Mouse (Mus musculus) spleen, postnatal 14 days (tissue): ENCODE measurements around the gene Naa38.

Source experiments
- DNase-seq, 2 experiments: peaks; one replicate each; pipeline ENCODE4 v3.0.0; 2021 to 2022; ENCODE audit warnings: low spot score in 2 of 2

Gene Naa38

DNA sequence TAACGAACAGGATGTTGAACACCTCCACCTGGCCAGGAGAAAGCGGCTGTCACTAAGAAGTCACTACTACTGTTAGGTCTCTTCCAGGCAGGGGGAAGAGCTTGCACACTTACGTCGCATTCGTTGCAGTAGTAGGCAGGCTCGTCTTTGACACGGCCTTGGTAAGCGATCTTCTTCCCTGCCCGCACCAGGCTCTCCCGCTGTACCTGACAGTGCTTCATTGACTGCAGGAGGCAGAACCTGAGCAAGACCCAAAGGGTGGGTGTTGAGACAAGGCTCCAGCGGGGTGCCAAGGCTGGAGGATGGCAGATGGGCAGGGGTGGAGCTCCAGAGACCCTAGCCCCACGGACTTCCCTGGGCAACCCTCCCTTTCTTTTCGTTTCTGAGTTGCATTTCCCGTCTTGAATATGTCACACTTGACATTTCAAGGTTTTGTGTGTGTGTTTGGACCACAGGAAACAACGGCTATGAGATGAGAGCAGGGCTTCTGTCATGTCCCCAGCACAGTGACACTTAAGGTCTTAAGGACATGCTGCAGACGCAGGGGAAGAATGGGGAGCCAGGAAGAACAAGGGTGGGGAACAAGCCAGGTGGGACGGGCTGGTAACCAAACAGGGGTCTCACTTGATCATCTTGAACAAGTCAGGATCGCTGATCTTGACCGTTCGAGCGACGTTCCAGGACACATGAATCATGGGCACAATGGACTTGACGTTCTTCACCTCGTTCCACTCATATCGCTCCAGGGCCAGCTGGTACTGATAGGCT is 5.0 kb downstream of the Naa38 start:
- DNase-seq, result no peak

- peak; percentile 66 to 76 for DNase-seq
These were observed 5.9 kb downstream of the Naa38 start for GRCm38 (mm10) chr11:69401210-69401637.

DNA sequence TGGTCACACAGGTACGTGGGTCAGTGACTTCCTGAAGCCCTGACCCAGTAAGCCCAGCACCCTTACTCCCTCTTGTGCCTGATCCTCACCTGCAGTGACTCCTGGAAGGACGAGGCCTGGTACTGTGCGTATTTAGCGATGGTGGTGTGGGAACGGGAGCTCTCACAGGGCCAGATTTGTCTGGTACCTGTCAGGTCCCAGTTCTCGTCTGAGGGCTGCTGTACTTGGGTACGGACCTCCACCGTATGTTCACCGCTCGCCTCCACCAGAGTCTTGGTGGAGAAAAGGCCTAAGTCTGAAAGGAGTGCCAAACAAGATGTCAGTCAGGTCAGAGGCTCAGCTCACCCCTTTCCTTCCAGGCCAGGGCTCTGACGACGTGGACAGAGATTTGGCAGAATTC is 6.7 kb downstream of the Naa38 start:
- DNase-seq, result no peak

DNA sequence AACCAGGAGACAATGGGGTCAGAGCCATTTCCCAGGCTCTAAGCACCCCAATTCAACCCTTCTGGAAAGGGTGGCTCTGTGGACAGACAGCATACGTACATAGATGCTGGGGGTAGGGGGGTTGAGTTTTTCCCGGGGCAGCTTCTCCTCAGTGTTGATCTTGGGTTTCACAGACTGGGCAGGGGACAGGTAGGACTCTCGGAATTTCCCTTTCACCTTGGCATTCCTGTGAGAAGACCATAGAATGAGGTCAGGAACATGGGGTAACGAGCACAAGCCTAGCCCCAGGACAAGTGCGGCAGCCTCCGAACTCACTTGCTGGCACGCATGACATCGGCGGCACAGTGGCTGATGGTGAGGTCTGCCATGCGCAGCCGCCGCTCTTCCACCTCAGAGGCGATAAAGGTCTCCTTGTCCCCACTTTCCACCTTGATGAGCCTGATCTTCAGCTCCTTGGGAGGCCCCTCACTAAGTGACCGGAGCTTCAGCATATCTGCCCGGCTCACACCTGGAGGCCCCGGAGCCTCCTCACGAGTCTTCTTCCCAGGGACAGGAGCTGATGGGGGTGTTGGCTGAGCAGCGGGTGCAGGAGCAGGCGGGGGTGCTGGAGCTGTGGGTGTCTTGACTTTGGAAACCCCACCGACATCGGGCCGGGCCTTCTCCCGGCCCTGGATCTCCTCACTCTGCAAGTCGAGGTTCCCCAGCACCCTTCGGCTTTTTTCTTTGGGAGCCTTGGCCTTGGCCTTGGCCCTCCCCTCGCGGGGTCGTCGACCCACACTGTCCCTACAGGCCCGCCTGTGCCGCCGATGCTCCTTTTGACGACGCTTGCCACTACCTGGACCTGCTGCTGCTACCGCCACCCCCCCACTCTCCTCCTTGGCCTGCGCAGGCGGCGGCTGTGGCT is 8.7 kb downstream of the Naa38 start:
- DNase-seq, result no peak

- DNase-seq, result no peak
These were observed 9.5 kb downstream of the Naa38 start for GRCm38 (mm10) chr11:69404595-69405396.

- no peak for DNase-seq
These were observed 10.3 kb downstream of the Naa38 start for GRCm38 (mm10) chr11:69405397-69406200.

DNA sequence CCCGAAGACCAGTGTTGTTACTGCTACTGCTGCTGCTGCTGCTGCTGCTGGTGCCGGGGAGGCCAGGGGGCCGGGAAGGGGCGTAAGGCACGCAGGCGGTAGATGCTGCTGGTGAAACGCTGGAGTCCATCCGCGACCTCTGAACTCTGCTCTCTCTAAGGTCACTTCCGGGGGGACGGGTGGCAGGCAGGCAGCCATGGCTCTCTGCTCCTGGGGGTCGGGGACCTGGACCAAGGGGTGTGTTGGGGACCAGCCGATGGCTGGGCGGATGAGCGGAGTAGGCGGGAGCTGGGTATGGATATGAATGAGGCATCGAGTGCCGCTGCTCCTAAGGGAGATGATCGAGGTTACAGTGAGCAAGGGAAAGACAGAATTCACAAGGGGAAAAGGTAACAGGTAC is 11.0 kb downstream of the Naa38 start:
- no peak for DNase-seq

GRCm38 (mm10) chr11:69406867-69407723 is 11.8 kb downstream of the Naa38 start:
- no peak for DNase-seq

DNA sequence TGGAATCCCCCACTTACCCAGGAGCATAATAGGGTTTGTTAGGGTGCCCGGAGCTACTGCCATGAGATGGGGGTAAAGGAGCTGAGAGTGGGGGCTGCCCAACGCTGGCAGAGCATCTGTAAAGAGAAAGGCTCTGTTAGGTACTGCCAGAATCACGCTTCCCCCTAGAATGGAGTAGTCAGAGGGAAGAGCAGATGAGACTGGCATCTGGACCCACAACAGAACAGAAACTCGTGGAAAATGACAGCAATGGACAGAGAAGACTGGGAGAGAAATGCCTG is 12.4 kb downstream of the Naa38 start:
- DNase-seq, result no peak

DNA sequence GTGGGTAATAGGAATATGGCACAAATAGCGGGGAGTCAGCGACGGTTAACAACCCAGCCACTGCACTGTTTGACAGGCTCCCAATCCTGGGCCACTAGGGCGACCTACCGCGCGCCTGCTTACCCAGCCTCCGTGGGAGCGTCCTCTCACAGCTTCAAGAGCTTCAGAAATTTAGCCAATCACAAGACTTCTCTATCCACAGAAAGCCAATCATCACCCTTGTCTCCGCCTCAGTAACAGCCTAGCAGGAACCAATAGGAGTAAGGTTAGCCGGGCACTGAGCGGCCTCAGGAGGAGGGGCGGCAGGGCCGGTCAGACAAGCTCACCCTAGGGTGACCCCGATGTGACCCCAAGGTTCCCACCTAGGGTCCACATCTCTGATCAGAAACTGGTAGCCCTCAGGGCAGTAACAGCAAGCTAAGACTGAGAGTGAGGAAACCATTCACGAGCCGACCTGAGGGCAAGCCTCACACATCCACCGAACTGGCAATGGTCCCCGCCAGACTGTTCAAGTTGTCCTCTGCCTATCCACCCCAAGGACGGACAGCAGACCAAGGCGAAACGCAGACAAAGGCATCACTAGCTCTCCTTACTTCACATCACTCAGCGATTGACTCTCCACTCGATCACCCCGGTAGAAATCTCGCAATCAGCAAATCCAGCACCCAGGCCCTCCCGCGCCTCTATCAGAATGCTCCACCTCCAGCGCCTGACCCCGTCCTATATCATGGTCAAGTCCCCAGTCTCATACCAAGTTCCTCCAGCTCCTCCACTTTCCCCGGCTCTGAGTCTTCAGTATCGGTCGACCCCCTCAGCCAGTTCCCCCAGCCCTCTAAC is 13.5 kb downstream of the Naa38 start:
- peak; percentile 51 to 61 for DNase-seq

GRCm38 (mm10) chr11:69409378-69410044 is 14.2 kb downstream of the Naa38 start:
- peak; percentile 69 to 74 for DNase-seq

DNA sequence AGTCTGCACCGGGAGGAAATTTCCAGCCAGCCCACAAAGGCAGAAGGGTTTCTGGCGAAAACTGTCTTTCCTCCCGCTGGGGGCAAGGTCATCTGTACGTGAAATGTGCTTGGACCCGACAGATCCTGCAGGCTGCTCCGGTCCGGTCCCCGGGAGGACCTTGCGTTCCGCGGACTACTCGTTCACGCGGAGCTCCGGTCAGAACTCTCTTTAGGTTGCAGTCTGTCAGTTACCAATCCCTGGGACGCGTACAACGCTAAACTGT is 14.7 kb downstream of the Naa38 start:
- no peak for DNase-seq

DNA sequence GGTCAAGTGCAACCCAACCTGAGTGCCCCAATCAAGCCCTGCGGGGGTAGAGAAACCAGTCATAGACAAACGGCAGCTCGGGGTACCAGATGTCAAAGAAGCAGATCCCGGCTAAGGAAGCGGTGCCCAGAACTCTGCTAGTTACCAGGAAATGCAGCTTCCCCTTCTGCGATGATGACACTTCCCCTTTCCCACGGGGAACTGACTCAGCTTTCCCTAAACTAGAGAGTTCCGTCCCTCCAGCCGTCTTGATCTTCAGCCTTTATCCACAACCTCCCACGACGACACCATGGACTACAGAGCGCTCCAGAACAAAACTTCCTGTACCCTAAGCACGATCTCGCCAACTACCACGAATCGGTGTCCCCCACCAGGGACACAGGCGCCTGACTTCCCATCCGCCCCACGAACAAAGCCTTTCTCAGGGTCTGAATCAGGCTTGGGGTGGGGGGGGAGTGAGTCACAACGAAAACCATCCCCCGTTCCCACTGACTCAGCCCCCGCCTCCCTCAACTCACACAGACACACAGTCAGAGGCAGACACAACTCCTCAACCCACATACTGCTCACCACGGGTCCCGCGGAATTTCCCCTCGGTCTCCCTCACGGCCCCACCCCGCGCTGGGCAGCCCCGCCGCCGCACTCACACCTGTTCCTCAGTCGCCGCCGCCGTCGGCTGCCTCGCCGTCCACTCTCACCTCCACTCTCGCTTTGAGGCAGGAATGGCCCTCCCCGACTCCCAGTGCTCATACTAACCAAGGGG is 15.2 kb downstream of the Naa38 start:
- peak in 1 of 2 experiments; percentile 57 for DNase-seq

- peak; percentile 74 to 84 for DNase-seq
These were observed 15.8 kb downstream of the Naa38 start for GRCm38 (mm10) chr11:69411073-69411535.

DNA sequence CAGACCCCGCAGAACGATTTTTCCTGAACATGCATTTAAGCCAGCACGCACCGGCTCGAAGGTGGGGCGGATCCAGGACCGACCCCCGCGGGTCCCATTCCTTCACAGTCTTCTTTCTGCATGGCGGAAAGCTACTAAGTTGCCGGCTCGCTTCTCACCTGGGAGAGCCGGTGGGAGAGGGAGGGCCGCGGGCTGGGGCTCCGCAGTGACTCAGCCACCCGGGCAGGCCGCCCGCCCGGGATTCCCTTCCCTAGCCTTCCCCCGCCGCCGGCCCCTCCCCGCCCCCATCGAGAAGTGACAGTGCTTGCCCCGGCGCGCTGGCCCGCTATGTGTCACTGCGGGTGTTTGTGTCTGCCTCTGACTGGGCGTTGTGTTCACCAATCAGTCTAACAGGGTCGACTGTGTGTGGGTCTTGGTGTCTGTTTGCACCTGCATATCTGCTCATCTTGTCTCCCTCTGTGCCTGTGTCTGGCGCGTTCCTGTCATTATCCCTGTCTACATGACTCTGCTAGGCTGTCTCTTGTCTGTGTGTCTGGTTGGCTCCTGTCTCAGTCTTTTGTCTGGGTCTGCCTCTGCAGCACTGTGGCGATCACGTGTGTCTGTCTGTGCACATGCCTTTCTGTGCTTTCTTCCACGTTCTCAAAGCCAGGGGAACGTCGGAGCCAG is 16.4 kb downstream of the Naa38 start:
- DNase-seq, result no peak

GRCm38 (mm10) chr11:69412548-69412947 is 17.3 kb downstream of the Naa38 start:
- DNase-seq, result no peak

DNA sequence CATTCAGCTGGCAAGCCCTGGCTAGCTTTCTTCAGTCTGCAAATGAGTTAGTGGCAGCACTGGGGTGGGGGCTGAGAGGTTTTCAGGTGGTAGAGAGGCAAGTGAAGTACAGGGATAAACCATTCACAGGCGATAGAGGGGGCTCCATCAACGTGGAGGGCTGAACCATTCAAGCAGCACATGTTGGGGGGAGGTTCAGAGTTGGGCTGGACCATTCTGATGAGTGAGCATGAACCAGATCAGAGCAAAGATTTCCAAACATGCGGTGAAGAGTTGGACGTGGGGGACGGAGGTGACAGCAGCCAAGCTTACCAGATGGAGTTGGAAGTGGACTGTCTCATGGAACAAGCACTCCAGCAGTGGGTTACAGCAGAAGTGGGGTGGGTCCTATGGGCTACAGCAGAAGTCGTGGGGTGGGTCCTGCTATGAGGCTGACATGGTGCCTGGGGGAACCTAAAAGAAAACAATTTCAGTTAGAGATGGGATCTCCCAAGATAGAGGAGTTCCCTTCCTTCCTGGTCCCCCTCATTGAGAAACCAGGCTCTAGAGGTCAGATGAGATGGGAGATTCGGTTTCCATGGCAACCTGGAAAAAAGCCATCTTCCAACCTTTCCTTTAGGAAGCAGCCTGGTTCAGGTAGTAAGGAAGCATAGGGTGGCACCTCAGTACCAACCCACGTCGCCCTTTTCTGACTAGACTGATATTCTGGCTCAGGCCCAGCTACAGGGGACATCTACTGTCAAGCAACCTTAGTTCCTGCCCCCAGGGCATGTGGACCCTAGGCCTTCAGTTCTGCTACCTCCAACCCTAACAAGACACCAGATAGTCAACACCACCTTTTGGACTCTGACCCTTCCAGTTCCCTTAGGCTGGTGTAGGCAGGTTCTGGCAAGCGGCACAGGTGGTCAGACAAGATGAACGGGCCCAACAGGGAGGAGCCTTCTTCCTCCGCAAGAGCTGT is 18.2 kb downstream of the Naa38 start, which contains the start of gene Kdm6b:
Kdm6b (minus strand) TSS at position 455 of the 961 bp plus-strand sequence.
- DNase-seq, result no peak
